Mouse (Mus musculus): Measurements from ENCODE around the gene Foxr1.
"Not testable (repeated sequence)": the region's sequence is repeated elsewhere in the genome, so short reads cannot be mapped to it uniquely, and the experiment has no call there.

The Foxr1 gene

DNA sequence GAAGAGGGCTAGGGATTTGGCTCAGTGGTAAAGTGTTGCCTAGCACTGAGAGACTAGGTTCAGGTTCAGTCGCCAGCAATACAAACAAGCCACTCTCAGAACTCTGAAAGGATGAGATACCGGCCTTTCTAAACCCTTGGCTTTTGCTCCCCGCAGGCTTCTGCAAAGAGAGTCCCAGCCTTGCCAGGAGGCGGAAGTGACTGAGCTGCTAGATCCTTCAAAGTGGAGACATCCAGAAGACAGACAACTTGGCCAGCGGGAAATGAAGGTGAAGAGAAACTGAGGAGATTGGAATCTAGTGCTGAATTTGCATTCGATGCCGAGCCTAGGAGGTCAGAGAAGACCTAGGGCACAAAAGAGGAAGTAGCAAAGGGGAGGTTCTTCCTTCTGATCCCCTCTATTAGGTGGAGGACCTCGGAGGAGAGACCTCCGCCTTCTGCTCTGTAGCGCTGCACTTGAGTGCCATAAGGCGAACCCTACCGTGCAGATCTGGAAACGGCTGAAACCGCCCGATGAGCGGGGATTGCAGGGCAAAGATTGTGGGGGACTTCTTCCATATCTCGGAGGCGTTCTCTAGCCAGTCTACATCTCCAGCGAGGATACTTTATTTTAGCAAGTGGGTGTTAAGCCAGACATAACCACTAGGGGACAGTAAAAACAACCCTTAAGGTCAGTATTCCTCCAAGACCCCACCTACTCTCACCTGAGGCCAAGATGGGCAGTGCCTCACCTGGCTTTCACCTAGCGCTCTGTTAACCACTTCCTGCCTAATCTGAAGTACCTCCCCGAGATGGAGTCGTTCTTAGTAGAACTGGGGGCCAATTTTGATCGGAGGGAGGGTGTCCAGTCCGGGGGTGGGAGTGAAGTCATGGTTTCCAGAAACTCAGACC lies 36.6 kb upstream of the Foxr1 start:
- DNase-seq (ENCODE audit: low read depth in 1 of 2, low spot score in 2 of 2): peak in 1 of 2 experiments; percentile 52

DNA sequence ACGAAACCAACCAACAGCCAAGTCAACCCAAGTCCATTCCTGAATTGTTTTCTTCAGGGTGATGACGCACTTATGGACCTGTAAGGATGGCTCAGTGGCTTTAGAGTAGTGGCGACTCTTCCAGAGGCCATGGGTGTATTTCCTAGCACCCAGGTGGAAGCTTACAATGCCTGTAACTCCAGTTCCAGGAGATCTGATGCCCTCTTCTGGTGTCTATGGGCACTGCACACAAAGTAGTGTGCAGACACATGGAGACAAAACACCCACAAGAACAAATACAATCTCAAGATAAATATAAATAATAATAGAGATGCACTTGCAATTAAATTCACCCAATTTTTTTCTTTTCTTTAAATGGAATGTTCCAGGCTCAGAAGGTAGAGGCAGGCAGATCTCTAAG lies 35.0 kb upstream of the Foxr1 start:
- no peak for DNase-seq (ENCODE audit: low read depth in 1 of 2, low spot score in 2 of 2)

DNA sequence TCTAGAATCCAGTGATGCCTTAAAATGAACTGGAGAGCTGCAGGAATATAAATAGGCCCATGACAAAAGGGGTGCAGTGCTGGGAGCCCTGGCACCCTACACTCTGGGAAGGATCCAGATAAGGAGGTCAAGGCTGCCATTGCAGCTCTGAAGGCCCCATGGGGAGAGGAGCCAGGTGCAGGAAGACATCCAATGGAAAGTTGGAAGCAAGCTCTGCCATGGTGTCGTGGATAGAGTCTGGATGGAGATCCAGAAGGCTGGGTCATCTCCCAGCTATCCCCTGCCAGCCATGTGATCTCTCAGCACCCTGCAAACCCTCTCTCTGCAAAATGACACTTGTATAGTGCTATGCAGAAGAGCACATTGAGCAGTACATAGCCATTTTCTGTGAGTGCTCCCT lies 33.4 kb upstream of the Foxr1 start:
- DNase-seq (ENCODE audit: low read depth in 1 of 2, low spot score in 2 of 2): no peak

DNA sequence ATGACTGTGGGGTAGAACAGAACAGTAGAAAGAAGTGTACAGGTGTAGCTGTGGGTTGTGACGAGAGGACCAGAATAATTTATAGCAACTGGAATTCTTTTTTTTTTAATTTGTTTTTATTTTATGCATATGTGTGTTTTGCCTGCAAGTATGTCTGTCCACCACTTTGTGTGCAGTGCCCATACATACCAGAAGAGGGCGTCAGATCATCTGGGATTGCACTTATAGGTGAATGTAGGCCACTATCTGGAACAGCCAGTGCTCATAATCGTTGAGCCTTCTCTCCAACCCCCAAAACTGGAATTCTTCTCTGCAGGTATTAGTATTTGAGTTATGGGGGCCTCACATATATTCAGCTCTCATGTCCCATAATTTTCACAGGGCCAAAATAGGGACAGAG lies 32.2 kb upstream of the Foxr1 start:
- no peak for DNase-seq (ENCODE audit: low read depth in 1 of 2, low spot score in 2 of 2)

DNA sequence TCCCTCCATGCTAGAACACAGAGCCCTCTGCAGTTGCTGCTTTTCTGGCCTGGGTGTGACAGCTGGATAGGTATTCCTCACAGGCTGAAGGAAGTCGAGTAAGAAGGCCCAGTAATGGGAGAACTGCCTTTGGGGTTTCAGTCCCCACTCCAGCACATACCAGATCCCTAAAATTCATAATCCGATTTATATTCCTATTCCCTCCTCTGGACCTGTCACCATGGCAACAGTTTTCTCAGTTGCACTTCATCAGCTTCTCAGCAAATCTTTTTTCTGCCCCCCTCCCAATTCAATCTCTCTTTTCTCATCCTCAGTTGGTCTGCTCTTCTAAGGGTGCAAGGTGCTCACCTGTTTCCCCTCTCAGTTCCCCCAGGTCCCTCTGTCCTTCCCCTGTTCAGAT lies 27.9 kb upstream of the Foxr1 start:
- DNase-seq (ENCODE audit: low read depth in 1 of 2, low spot score in 2 of 2): no peak

DNA sequence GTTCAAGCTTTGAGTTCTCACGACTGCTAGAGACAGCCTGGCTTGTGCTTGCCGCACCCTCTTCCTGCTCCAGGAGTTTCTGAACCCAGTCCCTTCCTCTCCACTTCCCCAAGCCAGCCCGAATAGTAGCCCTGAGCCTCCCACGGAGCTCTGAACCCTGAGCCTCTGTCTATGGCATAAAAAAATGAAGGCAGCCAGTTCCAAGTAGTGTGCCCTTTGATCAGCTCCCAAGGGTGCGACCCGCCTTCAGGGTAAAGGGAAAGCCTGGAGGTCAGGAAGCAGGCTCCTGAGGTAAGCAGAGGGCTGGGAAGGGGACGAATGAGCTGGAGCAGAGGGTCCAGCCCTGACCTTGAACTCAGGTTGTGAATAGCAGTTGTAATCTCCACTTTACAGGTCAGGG lies 27.3 kb upstream of the Foxr1 start:
- DNase-seq (ENCODE audit: low read depth in 1 of 2, low spot score in 2 of 2): no peak

DNA sequence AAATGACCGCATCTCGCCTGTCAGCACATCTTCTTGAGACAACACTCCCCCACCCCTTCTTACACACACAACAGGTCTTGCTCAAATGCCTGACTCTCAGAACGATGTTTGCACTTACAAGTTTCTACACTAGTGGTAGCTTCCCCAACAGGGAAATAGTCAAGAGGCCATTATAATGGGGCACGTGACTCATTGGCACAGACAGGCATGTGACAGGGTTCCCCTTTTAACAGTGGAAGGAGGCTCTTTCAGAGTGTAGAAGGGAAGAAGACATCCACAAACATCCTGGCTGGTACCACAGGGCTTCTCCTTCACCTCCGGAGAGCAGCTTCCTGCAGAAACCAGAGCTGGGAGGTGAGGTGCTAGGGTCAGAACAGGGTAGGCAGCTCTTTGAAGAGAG lies 21.0 kb upstream of the Foxr1 start:
- peak; percentile 57 to 72 for DNase-seq (ENCODE audit: low read depth in 1 of 2, low spot score in 2 of 2)

DNA sequence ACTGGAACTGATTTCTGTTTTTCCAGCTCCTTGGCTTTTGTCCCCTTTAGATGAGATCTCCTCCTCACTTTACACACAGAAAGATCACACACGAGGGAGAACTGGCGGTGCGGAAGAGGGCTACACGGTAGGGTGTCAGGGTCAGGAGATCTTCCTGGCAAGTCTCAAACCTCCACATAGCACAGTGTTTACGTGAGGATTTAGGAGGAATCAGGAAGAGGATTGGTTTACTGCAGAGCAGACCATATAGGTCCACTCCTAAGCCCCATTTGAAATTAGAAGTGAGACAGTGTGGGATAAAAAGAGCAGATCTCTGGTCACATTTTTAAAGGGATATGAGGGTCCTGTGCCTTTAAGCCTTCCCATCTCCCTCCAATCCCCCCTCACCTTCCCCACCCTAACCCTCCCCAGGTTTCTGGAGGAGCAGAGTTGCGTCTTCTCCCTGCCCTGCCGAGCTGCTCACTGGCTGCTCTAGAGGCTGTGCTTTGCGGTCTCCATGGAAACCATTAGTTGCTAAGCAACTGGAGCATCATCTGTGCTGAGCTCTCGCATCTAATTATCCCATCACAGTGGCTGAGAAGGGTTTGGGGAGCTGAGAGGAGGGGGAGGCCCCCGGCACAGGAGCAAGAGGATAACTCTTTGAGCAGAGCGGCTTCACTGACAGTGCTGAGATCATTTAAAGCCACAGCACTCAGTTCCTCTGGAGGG lies 16.3 kb upstream of the Foxr1 start:
- DNase-seq (ENCODE audit: low read depth in 1 of 2, low spot score in 2 of 2): no peak

DNA sequence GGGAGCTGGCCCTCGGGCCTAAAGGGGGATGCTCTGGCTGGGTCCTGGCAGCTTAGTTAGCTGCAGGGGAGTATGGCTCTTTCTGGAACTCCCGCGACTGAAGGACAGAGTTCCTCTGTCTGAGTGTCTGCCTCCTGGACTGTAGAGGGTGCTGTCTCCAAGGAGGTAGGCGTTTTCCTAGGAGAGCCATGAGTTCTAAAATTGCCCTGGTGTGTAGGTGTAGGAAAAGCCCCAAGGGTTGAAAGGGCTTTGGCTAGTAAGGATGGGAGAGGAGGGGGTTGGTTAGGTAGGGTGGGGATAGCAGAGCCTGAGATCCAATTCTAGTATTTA lies 13.9 kb upstream of the Foxr1 start, which contains the start of gene Upk2:
Upk2 (minus strand) TSS at position 86 of the 330 bp plus-strand sequence.
- no peak for DNase-seq (ENCODE audit: low read depth in 1 of 2, low spot score in 2 of 2)

DNA sequence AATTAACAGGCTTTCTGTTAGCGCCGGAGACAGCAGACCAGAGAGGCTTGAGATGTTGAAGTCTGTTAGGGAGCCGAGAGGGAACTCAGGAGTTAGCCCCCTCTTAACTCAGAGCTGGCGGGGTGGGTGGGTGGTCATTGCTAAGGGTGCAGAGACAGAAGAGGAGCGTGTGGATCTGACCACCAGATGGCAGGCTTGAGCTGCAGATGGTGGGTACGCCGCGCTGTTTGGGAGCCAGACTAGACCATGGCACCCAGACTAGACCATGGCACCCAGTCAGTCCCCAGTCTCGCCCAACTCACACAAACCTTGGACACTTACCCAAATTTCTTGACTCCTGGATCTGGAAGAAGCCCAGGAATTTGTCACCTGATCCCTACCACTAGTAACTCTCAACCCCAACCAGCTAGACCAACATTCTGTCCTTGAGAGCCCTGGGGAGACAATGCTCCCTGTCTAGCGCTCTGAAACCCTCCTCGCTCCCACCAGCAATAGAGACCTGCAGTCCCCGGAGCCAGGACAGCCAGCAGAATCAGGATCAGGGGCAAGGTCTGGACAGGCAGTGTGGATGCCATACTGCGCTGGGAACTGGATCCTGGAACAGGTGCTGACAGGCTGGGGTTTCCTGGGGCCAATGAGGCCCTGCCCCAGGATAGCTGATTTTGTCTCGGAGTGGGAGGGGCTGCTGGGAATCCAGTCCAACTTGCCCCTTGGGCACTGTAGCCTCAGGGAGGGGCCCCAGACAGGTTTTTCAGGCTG lies 13.4 kb upstream of the Foxr1 start:
- DNase-seq (ENCODE audit: low read depth in 1 of 2, low spot score in 2 of 2): peak; percentile 32 to 71

DNA sequence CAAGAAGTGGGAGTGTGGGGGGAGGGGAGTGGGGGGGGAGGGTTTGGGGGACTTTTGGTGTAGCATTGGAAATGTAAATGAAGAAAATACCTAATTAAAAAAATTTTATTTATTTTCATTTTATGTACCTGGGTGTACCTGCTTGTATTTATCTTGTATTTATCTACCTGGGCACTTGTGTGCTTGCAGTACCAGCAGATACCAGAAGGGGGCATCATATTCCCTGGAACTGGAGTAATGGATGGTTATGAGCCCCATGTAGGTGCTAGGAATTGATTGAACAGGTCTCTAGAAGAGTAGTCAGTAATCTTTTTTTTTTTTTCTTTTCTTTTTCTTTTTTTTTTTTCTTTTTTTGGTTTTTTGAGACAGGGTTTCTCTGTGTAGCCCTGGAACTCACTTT lies 9.5 kb upstream of the Foxr1 start:
- no peak for DNase-seq (ENCODE audit: low read depth in 1 of 2, low spot score in 2 of 2)

DNA sequence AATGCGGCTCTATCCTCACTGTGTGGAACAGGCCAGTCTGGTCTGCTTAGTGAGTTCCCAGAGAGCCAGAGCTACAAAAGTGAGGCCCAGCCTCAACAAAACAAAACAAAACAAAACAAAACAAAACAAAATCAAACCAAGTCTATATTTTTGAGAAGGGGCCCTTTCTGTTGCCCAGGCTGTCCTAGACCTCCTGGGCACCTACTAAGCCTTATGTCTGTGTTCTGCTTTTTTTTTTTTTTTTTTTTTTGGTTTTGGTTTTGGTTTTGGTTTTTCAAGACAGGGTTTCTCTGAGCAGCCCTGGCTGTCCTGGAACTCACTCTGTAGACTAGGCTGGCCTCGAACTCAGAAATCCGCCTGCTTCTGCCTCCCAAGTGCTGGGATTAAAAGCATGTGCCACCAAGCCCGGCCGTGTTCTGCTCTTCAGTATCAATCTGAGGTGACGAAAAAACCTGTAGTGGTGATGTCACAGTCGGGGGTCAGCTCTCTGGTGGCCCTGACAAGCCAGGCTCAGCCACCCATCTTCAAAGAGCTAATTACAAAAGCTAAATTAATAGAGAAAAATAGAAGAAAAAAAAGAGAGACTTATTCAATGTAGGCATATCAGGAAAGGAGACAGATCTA lies 3.6 kb upstream of the Foxr1 start:
- not testable (repeated sequence) for DNase-seq (ENCODE audit: low read depth in 1 of 2, low spot score in 2 of 2)

DNA sequence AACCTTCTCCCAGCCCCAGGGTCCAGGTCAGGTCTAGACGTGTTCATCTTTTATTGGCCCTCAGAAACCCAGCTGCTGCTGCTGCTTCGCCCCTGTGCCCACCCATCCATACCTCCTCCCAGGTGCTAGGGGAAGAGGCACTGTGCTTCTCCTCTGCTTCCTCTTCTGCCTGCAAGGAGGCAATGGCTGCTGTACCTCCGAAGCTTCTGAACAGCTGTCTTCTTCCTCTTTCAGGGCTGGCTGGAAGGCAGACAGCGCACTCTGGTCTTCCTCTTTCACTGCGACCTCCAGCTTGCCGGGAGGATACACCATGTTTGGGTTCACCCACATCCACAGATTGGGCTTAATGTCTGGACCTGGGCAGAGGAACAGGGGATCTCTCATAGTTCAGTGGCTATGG lies 5.2 kb downstream of the Foxr1 start:
- peak; percentile 44 to 56 for DNase-seq (ENCODE audit: low read depth in 1 of 2, low spot score in 2 of 2)

DNA sequence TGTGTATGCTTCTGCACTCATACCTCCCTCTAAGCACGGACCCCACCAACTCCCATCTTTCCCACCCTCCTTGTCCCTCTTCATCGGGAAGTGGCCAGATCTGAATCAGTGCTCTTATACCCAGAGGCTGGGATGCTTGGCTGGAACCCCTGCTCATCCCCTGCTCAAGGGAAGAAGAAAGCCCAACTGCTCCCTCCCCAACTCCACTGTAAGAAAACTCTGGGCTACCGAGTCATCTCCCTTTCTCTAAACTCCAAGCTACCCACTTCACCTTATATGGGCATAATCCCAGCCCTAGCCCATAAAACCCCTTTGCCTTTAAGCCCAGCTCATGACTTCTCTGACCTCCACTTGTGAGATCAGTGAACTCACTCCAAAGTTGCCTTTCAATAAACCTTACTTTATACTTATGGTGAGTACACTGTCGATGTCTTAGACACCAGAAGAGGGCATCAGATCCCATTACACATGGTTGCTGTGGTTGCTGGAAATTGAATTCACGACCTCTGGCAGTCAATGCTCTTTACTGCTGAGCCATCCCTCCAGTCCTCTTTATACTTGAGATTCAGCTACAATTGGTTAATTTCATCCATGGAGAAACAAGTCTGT lies 8.3 kb downstream of the Foxr1 start:
- DNase-seq (ENCODE audit: low read depth in 1 of 2, low spot score in 2 of 2): no peak

DNA sequence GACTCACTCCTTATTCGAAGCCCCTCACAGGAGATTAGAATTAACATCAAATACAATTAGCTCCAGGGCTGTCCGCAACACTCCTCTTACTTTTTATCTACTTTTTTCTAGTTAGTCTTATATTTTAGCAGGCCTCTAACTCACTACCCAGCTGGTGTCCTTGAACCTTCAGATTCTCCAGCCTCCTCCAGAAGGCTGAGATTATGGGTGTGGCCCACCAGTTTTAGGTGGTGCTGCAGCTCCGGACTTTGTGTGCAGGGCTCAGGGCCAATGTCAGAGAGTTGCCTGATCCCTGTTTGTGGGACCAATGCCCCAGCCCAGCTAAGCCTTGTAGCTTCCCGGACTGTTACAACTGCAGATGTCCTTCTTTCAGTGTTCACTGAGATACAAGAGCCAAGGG lies 17.4 kb downstream of the Foxr1 start:
- DNase-seq (ENCODE audit: low read depth in 1 of 2, low spot score in 2 of 2): no peak

DNA sequence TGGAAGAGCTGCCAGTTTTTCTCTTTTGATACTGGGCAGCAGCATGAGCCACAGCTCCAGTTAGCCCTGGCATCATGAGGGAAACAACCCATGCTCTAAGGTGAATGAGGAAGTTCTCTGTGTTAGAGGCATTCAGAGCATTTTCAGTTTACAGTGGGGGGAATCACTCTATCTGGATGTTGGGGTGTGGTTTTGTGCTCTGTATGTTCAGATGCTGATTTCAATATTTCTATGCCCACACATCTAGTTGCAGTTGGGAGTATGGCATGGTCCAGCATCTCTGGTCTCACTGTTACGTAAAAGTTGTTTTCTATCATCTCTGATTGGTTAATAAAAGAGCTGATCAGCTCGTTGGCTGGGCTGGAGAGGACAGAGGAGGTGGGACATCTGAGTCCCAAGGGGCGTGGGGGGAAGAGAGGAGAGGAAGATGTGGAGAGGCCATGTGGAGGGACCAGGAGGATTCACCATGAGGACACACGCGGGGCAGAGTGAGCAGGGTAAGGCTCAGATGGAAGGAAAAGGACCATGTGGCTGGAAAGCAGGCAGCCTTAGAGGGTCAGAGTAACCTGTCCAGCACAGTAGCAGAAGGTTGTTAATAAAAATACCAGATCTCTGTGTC lies 20.5 kb downstream of the Foxr1 start:
- DNase-seq (ENCODE audit: low read depth in 1 of 2, low spot score in 2 of 2): no peak

DNA sequence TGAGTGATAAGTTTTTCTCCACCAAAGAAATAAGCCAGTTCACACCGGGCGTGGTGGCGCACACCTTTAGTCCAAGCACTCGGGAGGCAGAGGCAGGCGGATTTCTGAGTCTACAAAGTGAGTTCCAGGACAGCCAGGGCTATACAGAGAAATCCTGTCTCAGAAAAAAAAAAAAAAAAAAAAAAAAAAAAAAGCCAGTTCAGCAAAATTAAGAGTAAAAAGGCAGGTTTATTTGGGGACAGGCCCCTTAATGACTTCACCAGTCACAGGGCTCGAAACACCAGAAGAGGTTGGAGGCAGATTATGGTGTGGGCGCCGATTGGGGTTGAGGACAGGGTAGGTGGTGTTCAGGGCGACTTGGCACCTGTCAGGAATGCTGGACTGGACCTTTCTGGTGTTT lies 21.2 kb downstream of the Foxr1 start:
- not testable (repeated sequence) for DNase-seq (ENCODE audit: low read depth in 1 of 2, low spot score in 2 of 2)

DNA sequence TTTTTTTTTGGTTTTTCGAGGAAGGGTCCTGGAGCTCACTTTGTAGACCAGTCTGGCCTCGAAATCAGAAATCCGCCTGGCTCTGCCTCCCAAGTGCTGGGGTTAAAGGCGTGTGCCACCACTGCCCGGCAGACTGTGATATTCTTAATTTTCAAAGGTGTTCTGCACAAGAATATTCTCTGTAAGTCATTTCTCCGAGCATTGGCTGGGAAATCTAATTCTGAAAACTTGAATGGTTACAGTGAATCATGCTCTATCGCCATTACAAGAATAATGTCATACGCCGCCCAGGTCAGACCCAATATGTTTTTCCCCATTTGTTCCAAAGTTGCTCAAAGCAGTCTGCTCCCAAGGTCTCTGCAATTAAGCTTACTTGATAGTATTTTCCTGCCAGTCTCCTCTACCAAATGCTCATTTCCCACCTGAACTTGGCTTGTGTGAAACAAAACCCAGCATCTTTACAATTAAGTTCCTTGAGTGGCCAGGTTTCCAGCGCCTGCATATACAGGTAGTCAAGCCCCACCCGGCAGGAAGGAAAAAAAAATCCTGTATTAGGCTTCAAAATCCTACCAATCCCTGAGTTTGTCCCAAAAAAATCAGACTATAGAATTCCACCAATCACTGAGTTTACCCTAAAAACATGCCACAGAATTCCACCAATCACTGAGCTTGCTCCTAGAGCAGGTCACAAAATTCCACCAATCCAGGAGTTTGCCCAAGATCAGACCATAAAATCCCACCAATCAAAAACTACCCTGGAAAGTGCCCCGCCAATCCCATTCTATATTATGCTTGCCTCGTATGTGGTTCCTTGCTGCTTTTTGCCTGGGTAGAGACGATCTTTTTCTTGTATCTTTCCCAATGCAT lies 22.2 kb downstream of the Foxr1 start, which contains the start of gene Ccdc84:
Ccdc84 (minus strand) TSS at position 51 of the 867 bp plus-strand sequence.
- DNase-seq (ENCODE audit: low read depth in 1 of 2, low spot score in 2 of 2): no peak

DNA sequence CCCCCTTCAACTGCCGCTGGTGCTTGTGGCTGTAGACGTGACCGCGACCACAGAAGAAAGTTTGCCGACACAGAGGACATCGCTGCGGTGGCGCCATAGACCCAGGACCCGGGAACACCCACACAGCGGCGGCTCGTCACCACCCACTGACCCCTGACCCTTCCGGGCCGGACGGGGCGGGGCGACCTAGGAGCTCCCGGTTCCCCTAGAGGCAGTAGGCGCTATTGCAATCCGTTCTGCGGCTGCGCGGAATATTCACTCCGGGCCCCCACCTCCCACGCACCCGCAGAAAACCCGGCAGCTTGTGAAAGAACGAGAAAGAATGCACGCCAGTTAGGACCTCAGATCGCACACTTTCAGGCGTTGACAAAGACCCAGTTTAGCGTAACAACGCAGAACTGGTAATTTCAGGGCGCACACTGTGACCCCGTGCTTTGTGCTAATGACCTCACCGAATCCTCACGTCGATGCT lies 23.0 kb downstream of the Foxr1 start:
- peak; percentile 83 to 92 for DNase-seq (ENCODE audit: low read depth in 1 of 2, low spot score in 2 of 2)

Data from monocyte, adult 2 months (primary cell).